Mouse (Mus musculus) embryonic facial prominence, embryonic 10.5 days (tissue): ENCODE results near the gene Ppil1. TPM values are rescaled to one million over a fixed set of nuclear protein-coding genes. Genes with fewer than 3 reads are reported as not detected.
A peak's percentile ranks its signal among the peaks of the same experiment; 100 is the strongest.
"Not testable (repeated sequence)": the region's sequence is repeated elsewhere in the genome, so short reads cannot be mapped to it uniquely, and the experiment has no call there.

ENCODE experiments used
- DNase-seq: peaks from one replicate; pipeline ENCODE4 v3.0.0-alpha.2; 2017; ENCODE audit warnings: low spot score
- H3K27ac ChIP-seq: fragments of 300-500 bp; sonication (generic); replicated peaks from 2 replicates; pipeline ENCODE4 v1.5.1; 2016; ENCODE audit warnings: mild to moderate bottlenecking
- H3K27me3 ChIP-seq: fragments of 300-500 bp; sonication (generic); replicated peaks from 2 replicates; pipeline ENCODE4 v1.6.1; 2016; ENCODE audit warnings: low read depth, mild to moderate bottlenecking; ENCODE audit not compliant: poor library complexity, severe bottlenecking
- H3K36me3 ChIP-seq: fragments of 300-500 bp; sonication (generic); replicated peaks from 2 replicates; pipeline ENCODE4 v1.6.1; 2016; ENCODE audit warnings: mild to moderate bottlenecking, moderate library complexity
- H3K4me1 ChIP-seq: fragments of 300-500 bp; sonication (generic); 2 replicates; pipeline ENCODE4 v1.6.1; 2016
- H3K4me3 ChIP-seq: fragments of 300-500 bp; sonication (generic); 2 replicates; pipeline ENCODE4 v1.5.1; 2016; ENCODE audit warnings: mild to moderate bottlenecking, moderate library complexity
- H3K9me3 ChIP-seq: fragments of 300-500 bp; sonication (generic); 2 replicates; pipeline ENCODE4 v1.6.1; 2016; ENCODE audit warnings: mild to moderate bottlenecking
- WGBS: fragments of 180-500 bp; shearing (Covaris S2); methylation state at CpG from one replicate; pipeline ENCODE4 v1.1.7; 2016; 5-methylcytosine and 5-hydroxymethylcytosine counted together
- polyA plus RNA-seq: library from polyadenylated mRNA; unstranded; fragments of >200 nt; fragmentation: Nextera tagmentation; extraction: Ambion mirVana; gene quantifications from 2 replicates; pipeline ENCODE4 v1.2.1, GENCODE M21; 2016

The Ppil1 gene
- polyA plus RNA-seq, 1 experiment from 2014 or later: 219 TPM

- H3K27me3 ChIP-seq: no peaks in the 10 kb centered on the region
- H3K27ac ChIP-seq: no peak overlapping the region
- H3K4me1 ChIP-seq: peaks cover 47% of the 10 kb centered on the region
- no peaks in the 10 kb centered on the region for H3K9me3 ChIP-seq
- peaks cover 81% of the 10 kb centered on the region for H3K36me3 ChIP-seq
- H3K4me3 ChIP-seq: no peak overlapping the region
- no peak for DNase-seq
- 97% methylated on average over 2 of the region's 2 CpGs for WGBS
Observed at GRCm38 (mm10) chr17:29258921-29259320, 5.1 kb downstream of the Ppil1 start.

- Histone ChIP-seq H3K4me1 (peaks cover 46% of the 10 kb centered on the region), H3K27me3 (no peaks in the 10 kb centered on the region), H3K9me3 (no peaks in the 10 kb centered on the region), H3K27ac (no peak overlapping the region), H3K36me3 (peaks cover 89% of the 10 kb centered on the region), H3K4me3 (peak overlapping the region; percentile 11; the same call in 1 of the 2 replicates)
- WGBS: 77% methylated on average over 10 of the region's 10 CpGs
- peak; percentile 41 for DNase-seq
Observed at GRCm38 (mm10) chr17:29258025-29258558, 5.9 kb downstream of the Ppil1 start.

- peaks cover 99% of the 10 kb centered on the region for H3K36me3 ChIP-seq
Observed at GRCm38 (mm10) chr17:29257001-29257511, 6.9 kb downstream of the Ppil1 start.

GRCm38 (mm10) chr17:29256507-29256906, 7.5 kb downstream of the Ppil1 start:
- H3K27me3 ChIP-seq: no peaks in the 10 kb centered on the region
- H3K36me3 ChIP-seq: peaks cover 100% of the 10 kb centered on the region
- H3K4me1 ChIP-seq: peaks cover 31% of the 10 kb centered on the region
- H3K27ac ChIP-seq: no peak overlapping the region
- H3K4me3 ChIP-seq: no peak overlapping the region
- H3K9me3 ChIP-seq: no peaks in the 10 kb centered on the region
- no peak for DNase-seq
- WGBS: 84% methylated on average over 6 of the region's 6 CpGs

More at GRCm38 (mm10) chr17:29257001-29257511, 6.9 kb downstream of the Ppil1 start:
- no peak overlapping the region for H3K4me3 ChIP-seq
- no peaks in the 10 kb centered on the region for H3K27me3 ChIP-seq
- no peak overlapping the region for H3K27ac ChIP-seq
- H3K9me3 ChIP-seq: no peaks in the 10 kb centered on the region
- WGBS: 94% methylated on average over 10 of the region's 10 CpGs
- peaks cover 36% of the 10 kb centered on the region for H3K4me1 ChIP-seq
- DNase-seq: no peak

GRCm38 (mm10) chr17:29254784-29255183, 9.2 kb downstream of the Ppil1 start:
- 93% methylated on average over 6 of the region's 6 CpGs for WGBS
- not testable (repeated sequence) for H3K27ac ChIP-seq, H3K9me3 ChIP-seq, H3K27me3 ChIP-seq, DNase-seq, H3K4me3 ChIP-seq
- peaks cover 20% of the 10 kb centered on the region for H3K4me1 ChIP-seq
- H3K36me3 ChIP-seq: peaks cover 100% of the 10 kb centered on the region

GRCm38 (mm10) chr17:29253684-29254083, 10.3 kb downstream of the Ppil1 start:
- H3K9me3 ChIP-seq: no peaks in the 10 kb centered on the region
- DNase-seq: no peak
- H3K27me3 ChIP-seq: no peaks in the 10 kb centered on the region
- no peak overlapping the region for H3K27ac ChIP-seq
- H3K4me1 ChIP-seq: peaks cover 11% of the 10 kb centered on the region
- no peak overlapping the region for H3K4me3 ChIP-seq
- H3K36me3 ChIP-seq: peaks cover 100% of the 10 kb centered on the region
- 93% methylated on average over 9 of the region's 9 CpGs for WGBS

- Histone ChIP-seq H3K4me3 (no peak overlapping the region), H3K9me3 (no peaks in the 10 kb centered on the region), H3K27me3 (no peaks in the 10 kb centered on the region), H3K27ac (no peak overlapping the region), H3K36me3 (peaks cover 100% of the 10 kb centered on the region), H3K4me1 (peaks cover 7% of the 10 kb centered on the region)
- no peak for DNase-seq
- WGBS: 86% methylated on average over 2 of the region's 2 CpGs
Observed at GRCm38 (mm10) chr17:29253236-29253635, 10.8 kb downstream of the Ppil1 start.

GRCm38 (mm10) chr17:29251608-29252390, 12.2 kb downstream of the Ppil1 start:
- peaks cover 86% of the 10 kb centered on the region for H3K36me3 ChIP-seq
- no peaks in the 10 kb centered on the region for H3K27me3 ChIP-seq
- no peak overlapping the region for H3K27ac ChIP-seq
- no peak overlapping the region for H3K4me3 ChIP-seq
- no peaks in the 10 kb centered on the region for H3K4me1 ChIP-seq
- no peaks in the 10 kb centered on the region for H3K9me3 ChIP-seq
- DNase-seq: no peak
- WGBS: 89% methylated on average over 15 of the region's 15 CpGs

GRCm38 (mm10) chr17:29251006-29251405, 13.0 kb downstream of the Ppil1 start:
- H3K4me1 ChIP-seq, H3K9me3 ChIP-seq, H3K27me3 ChIP-seq, H3K4me3 ChIP-seq, H3K27ac ChIP-seq, DNase-seq: not testable (repeated sequence)
- WGBS: 91% methylated on average over 14 of the region's 14 CpGs
- peaks cover 78% of the 10 kb centered on the region for H3K36me3 ChIP-seq

- Histone ChIP-seq H3K36me3 (peaks cover 64% of the 10 kb centered on the region), H3K27ac (no peak overlapping the region), H3K9me3 (no peaks in the 10 kb centered on the region), H3K4me3 (no peak overlapping the region), H3K4me1 (peaks cover 21% of the 10 kb centered on the region), H3K27me3 (no peaks in the 10 kb centered on the region; the same call in 1 of the 2 replicates)
- DNase-seq: peak; percentile 32
- WGBS: 71% methylated on average over 9 of the region's 9 CpGs
Observed at GRCm38 (mm10) chr17:29249512-29249911, 14.5 kb downstream of the Ppil1 start.

GRCm38 (mm10) chr17:29247881-29248280, 16.1 kb downstream of the Ppil1 start:
- no peaks in the 10 kb centered on the region for H3K9me3 ChIP-seq
- no peak overlapping the region for H3K27ac ChIP-seq
- no peak overlapping the region for H3K4me3 ChIP-seq
- no peak for DNase-seq
- peaks cover 47% of the 10 kb centered on the region for H3K36me3 ChIP-seq
- peaks cover 32% of the 10 kb centered on the region for H3K4me1 ChIP-seq
- peaks cover 10% of the 10 kb centered on the region for H3K27me3 ChIP-seq
- WGBS: 85% methylated on average over 13 of the region's 13 CpGs

- DNase-seq: peak; percentile 74
- Histone ChIP-seq H3K9me3 (no peaks in the 10 kb centered on the region), H3K36me3 (peaks cover 34% of the 10 kb centered on the region), H3K4me1 (peaks cover 35% of the 10 kb centered on the region), H3K4me3 (no peak overlapping the region), H3K27ac (no peak overlapping the region), H3K27me3 (peaks cover 22% of the 10 kb centered on the region)
- WGBS: 21% methylated on average over 5 of the region's 5 CpGs
Observed at GRCm38 (mm10) chr17:29246602-29247001, 17.4 kb downstream of the Ppil1 start.

- peak; percentile 39 for DNase-seq
- H3K27me3 ChIP-seq: peaks cover 25% of the 10 kb centered on the region
Observed at GRCm38 (mm10) chr17:29245725-29246124, 18.3 kb downstream of the Ppil1 start.

More at GRCm38 (mm10) chr17:29245725-29246124, 18.3 kb downstream of the Ppil1 start:
- 40% methylated on average over 7 of the region's 7 CpGs for WGBS
- Histone ChIP-seq H3K9me3 (no peaks in the 10 kb centered on the region), H3K4me1 (peaks cover 37% of the 10 kb centered on the region), H3K4me3 (no peak overlapping the region), H3K27ac (peak overlapping the region; percentile 44; the same call in 1 of the 2 replicates), H3K36me3 (peaks cover 26% of the 10 kb centered on the region)
